Mouse (Mus musculus) myocyte (in vitro differentiated cells): ENCODE measurements at regions not wholly inside any gene's neighbourhood (a gene's known extent, or its start where the extent isn't known, plus 50 kb on each side); places are given as distances from the start of the nearest gene placed in this dataset.

Experiments used
- H3K27me3 ChIP-seq: one replicate; pipeline ENCODE4 v1.6.1; 2011; ENCODE audit not compliant: control insufficient read depth, insufficient read depth, insufficient read length
- H3K36me3 ChIP-seq: one replicate; pipeline ENCODE4 v1.6.1; 2011; ENCODE audit not compliant: control insufficient read depth, insufficient read depth
- H3K4me2 ChIP-seq: one replicate; pipeline ENCODE4 v1.6.1; 2011; ENCODE audit warnings: low read depth, control low read depth
- H3K4me3 ChIP-seq: one replicate; pipeline ENCODE4 v1.5.1; 2011; ENCODE audit warnings: mild to moderate bottlenecking, control low read depth, moderate library complexity
- H3K79me2 ChIP-seq: one replicate; pipeline ENCODE4 v1.6.1; 2011; ENCODE audit not compliant: control insufficient read depth, insufficient read depth
- H3ac ChIP-seq: one replicate; pipeline ENCODE4 v1.6.1; 2011; ENCODE audit not compliant: control insufficient read depth, insufficient read length
- CEBPB ChIP-seq: IDR thresholded peaks from 2 replicates; pipeline ENCODE4 v1.6.1; 2011; ENCODE audit warnings: mild to moderate bottlenecking, moderate library complexity; ENCODE audit not compliant: poor library complexity, insufficient read depth, severe bottlenecking
- E2F4 ChIP-seq: IDR thresholded peaks from one replicate; pipeline ENCODE4 v1.6.1; 2011; ENCODE audit warnings: mild to moderate bottlenecking, control low read depth, moderate library complexity; ENCODE audit not compliant: insufficient read depth
- MAX ChIP-seq: IDR thresholded peaks from one replicate; pipeline ENCODE4 v1.6.1; 2011; ENCODE audit warnings: low read depth, mild to moderate bottlenecking, control low read depth
- MYOD1 ChIP-seq, 3 experiments: IDR thresholded peaks; one replicate each; pipeline ENCODE4 v1.6.1; 2011; ENCODE audit warnings: control low read depth in 2 of 3, low read depth in 2 of 3, mild to moderate bottlenecking in 2 of 3, moderate library complexity in 1 of 3; ENCODE audit not compliant: insufficient read length in 2 of 3, control insufficient read depth in 1 of 3
- MYOG ChIP-seq, 3 experiments: IDR thresholded peaks; one replicate each; pipeline ENCODE4 v1.6.1; 2011; ENCODE audit warnings: control low read depth in 2 of 3, low read depth in 2 of 3, mild to moderate bottlenecking in 2 of 3; ENCODE audit not compliant: insufficient read length in 2 of 3, control insufficient read depth in 1 of 3, insufficient read depth in 1 of 3
- POLR2A ChIP-seq: IDR thresholded peaks from one replicate; pipeline ENCODE4 v1.6.1; 2011; ENCODE audit warnings: low read depth, mild to moderate bottlenecking, control low read depth, moderate library complexity; ENCODE audit not compliant: insufficient read length
- POLR2AphosphoS2 ChIP-seq: IDR thresholded peaks from one replicate; pipeline ENCODE4 v1.6.1; 2011; ENCODE audit warnings: low read depth, control low read depth; ENCODE audit not compliant: insufficient read length
- REST ChIP-seq: IDR thresholded peaks from one replicate; pipeline ENCODE4 v1.6.1; 2011; ENCODE audit warnings: mild to moderate bottlenecking, control low read depth, moderate library complexity; ENCODE audit not compliant: insufficient read depth, insufficient read length
- SRF ChIP-seq: IDR thresholded peaks from one replicate; pipeline ENCODE4 v1.6.1; 2011; ENCODE audit warnings: low read depth; ENCODE audit not compliant: control insufficient read depth, insufficient read length
- TCF12 ChIP-seq: IDR thresholded peaks from one replicate; pipeline ENCODE4 v1.6.1; 2011; ENCODE audit warnings: mild to moderate bottlenecking, control low read depth; ENCODE audit not compliant: poor library complexity, insufficient read depth, severe bottlenecking
- TCF3 ChIP-seq: IDR thresholded peaks from one replicate; pipeline ENCODE4 v1.6.1; 2011; ENCODE audit warnings: low read depth, control low read depth; ENCODE audit not compliant: insufficient read length
- USF1 ChIP-seq: IDR thresholded peaks from one replicate; pipeline ENCODE4 v1.6.1; 2011; ENCODE audit warnings: low read depth, mild to moderate bottlenecking, control low read depth, moderate library complexity

DNA sequence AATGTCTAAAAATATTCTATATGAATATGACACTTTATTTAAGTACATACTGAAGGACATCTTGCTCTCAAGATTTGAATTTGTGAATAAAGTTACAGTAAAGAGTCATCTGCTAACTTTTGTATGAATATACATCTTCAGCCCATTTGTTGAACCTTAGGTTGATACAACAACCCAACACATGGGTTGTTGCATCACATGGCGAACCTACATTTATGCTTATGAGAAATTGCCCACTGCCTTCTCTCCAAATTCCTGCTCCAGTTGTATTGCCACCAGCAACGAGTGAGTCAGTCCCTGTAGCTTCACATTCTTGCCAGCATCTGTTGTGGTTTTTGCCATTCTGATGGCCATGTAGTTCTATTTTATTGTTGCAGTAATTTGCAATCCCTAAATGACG is 2023.7 kb upstream of the 5930422O12Rik start:
- H3K4me3 ChIP-seq: no peak overlapping the region
- TF ChIP-seq USF1 (peak; percentile 32), POLR2AphosphoS2 (no peak), TCF3 (no peak), CEBPB (peak; percentile 51), TCF12 (peak; percentile 16)

GRCm38 (mm10) chr8:31422241-31422640 is 2006.3 kb upstream of the 5930422O12Rik start:
- Histone ChIP-seq H3K79me2 (no peaks in the 10 kb centered on the region), H3K27me3 (no peaks in the 10 kb centered on the region), H3ac (no peak overlapping the region), H3K36me3 (no peaks in the 10 kb centered on the region), H3K4me2 (no peak overlapping the region), H3K4me3 (no peak overlapping the region)
- TF ChIP-seq MAX (no peak), USF1 (no peak), MYOG (IDR thresholded peaks at IDR 0.05; ENCODE audit: control insufficient read depth in 1 of 3, insufficient read depth in 1 of 3, insufficient read length in 2 of 3, low read depth in 2 of 3) (no peak), REST (no peak), E2F4 (no peak), POLR2AphosphoS2 (no peak), MYOD1 (IDR thresholded peaks at IDR 0.05; ENCODE audit: control insufficient read depth in 1 of 3, insufficient read length in 2 of 3, low read depth in 2 of 3) (no peak)

More for the DNA sequence above, 2023.7 kb upstream of the 5930422O12Rik start:
- no peak overlapping the region for H3ac ChIP-seq
- H3K36me3 ChIP-seq: no peaks in the 10 kb centered on the region
- H3K79me2 ChIP-seq: no peaks in the 10 kb centered on the region
- no peaks in the 10 kb centered on the region for H3K27me3 ChIP-seq
- H3K4me2 ChIP-seq: peak overlapping the region; percentile 27

DNA sequence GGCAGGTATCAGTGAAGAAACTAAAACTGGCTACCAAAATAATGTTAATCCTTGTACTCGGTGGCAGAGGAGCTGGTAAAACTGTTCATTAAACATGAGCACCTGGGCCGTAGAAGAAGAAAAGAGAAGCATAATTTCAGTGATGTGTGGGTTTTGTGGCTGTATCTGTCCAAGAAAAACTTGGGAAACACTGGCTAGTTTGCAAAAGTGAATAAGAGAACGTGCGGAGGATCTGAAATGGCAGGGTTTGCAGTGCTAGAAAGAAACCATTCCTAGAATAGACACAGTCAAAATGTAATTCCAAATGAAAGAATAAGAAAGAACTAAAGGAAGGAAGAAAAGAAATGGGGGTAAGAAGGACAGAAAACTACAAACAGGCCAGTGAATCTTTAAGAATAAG is 2000.8 kb upstream of the 5930422O12Rik start:
- H3K4me2 ChIP-seq: no peak overlapping the region
- no peak overlapping the region for H3K4me3 ChIP-seq
- no peak overlapping the region for H3ac ChIP-seq
- H3K36me3 ChIP-seq: no peaks in the 10 kb centered on the region
- H3K79me2 ChIP-seq: no peaks in the 10 kb centered on the region
- TF ChIP-seq POLR2AphosphoS2: no peak
- TF ChIP-seq E2F4: no peak
- TF ChIP-seq CEBPB: no peak
- TF ChIP-seq TCF12: no peak
- TF ChIP-seq TCF3: no peak
- TF ChIP-seq MYOG (IDR thresholded peaks at IDR 0.05; ENCODE audit: control insufficient read depth in 1 of 3, insufficient read depth in 1 of 3, insufficient read length in 2 of 3, low read depth in 2 of 3): no peak
- TF ChIP-seq SRF: no peak
- TF ChIP-seq MYOD1 (IDR thresholded peaks at IDR 0.05; ENCODE audit: control insufficient read depth in 1 of 3, insufficient read length in 2 of 3, low read depth in 2 of 3): no peak
- TF ChIP-seq REST: no peak
- TF ChIP-seq MAX: no peak
- TF ChIP-seq POLR2A: no peak
- no peaks in the 10 kb centered on the region for H3K27me3 ChIP-seq

- no peak for TF ChIP-seq REST
- TF ChIP-seq CEBPB: peak; percentile 60
- Histone ChIP-seq H3K79me2 (no peaks in the 10 kb centered on the region), H3K4me2 (no peak overlapping the region), H3K4me3 (no peak overlapping the region), H3K27me3 (no peaks in the 10 kb centered on the region), H3K36me3 (no peaks in the 10 kb centered on the region), H3ac (no peak overlapping the region)
Measured at GRCm38 (mm10) chr8:31436445-31437191, 1991.9 kb upstream of the 5930422O12Rik start.

- no peaks in the 10 kb centered on the region for H3K79me2 ChIP-seq
- H3K27me3 ChIP-seq: no peaks in the 10 kb centered on the region
- TF ChIP-seq POLR2AphosphoS2: no peak
- TF ChIP-seq TCF3: no peak
- no peak for TF ChIP-seq USF1
- TF ChIP-seq POLR2A: no peak
- no peak for TF ChIP-seq MYOG (IDR thresholded peaks at IDR 0.05; ENCODE audit: control insufficient read depth in 1 of 3, insufficient read depth in 1 of 3, insufficient read length in 2 of 3, low read depth in 2 of 3)
- no peak for TF ChIP-seq CEBPB
- TF ChIP-seq MAX: no peak
- no peak for TF ChIP-seq E2F4
- no peak for TF ChIP-seq REST
- TF ChIP-seq SRF: no peak
- no peak for TF ChIP-seq TCF12
- no peak for TF ChIP-seq MYOD1 (IDR thresholded peaks at IDR 0.05; ENCODE audit: control insufficient read depth in 1 of 3, insufficient read length in 2 of 3, low read depth in 2 of 3)
- H3K4me3 ChIP-seq: no peak overlapping the region
- H3ac ChIP-seq: no peak overlapping the region
- H3K4me2 ChIP-seq: no peak overlapping the region
- no peaks in the 10 kb centered on the region for H3K36me3 ChIP-seq
Measured at GRCm38 (mm10) chr8:31444834-31445233, 1983.7 kb upstream of the 5930422O12Rik start.
